In genomic region chr13:73765393-73765792, GRCm38 (mm10) we compare ENCODE assay signal across 9 mouse cellular contexts. TPM values are rescaled to one million over a fixed set of nuclear protein-coding genes. Genes with fewer than 3 reads are reported as not detected.
DNase-seq lines count a peak whose midpoint lies in the region; ATAC-seq and TF ChIP-seq lines count a peak whose summit lies in the region.
"Had no signal": no experiment of that assay in that cellular context is flagged by ENCODE, and none has a peak within 500 bp of the region (broad histone marks: within the 10 kb centered on the region; RNA-seq: fewer than 3 reads in every experiment).

No protein-coding gene starts in this region.

- no peaks in the 10 kb centered on the region for H3K36me3 ChIP-seq in heart, postnatal 0 days (replicated peaks; ENCODE audit: control insufficient read depth, insufficient read depth, low read length)
- H3K36me3 ChIP-seq in forebrain, postnatal 0 days (ENCODE audit: insufficient read depth), result no peaks in the 10 kb centered on the region
- no peaks in the 10 kb centered on the region for H3K36me3 ChIP-seq in liver, postnatal 0 days (replicated peaks; ENCODE audit: insufficient read depth, low read length)
- H3K36me3 ChIP-seq: G1E had no signal

- H3K4me1 ChIP-seq in heart, postnatal 0 days (ENCODE audit: control insufficient read depth, insufficient read depth), result peaks cover 52% of the 10 kb centered on the region
- peaks cover 14% of the 10 kb centered on the region; the same call in 1 of the 2 replicates for H3K4me1 ChIP-seq in forebrain, postnatal 0 days (ENCODE audit: insufficient read depth)
- peaks cover 49% of the 10 kb centered on the region for H3K4me1 ChIP-seq in liver, postnatal 0 days (ENCODE audit: insufficient read depth)

- no peak for TF ChIP-seq EP300 in heart, postnatal 0 days (IDR thresholded peaks at IDR 0.05; ENCODE audit: low read depth)
- TF ChIP-seq EP300 in liver, postnatal 0 days (IDR thresholded peaks at IDR 0.05; ENCODE audit: low read depth), result no peak

- peak overlapping the region; percentile 94 for H3K27ac ChIP-seq in heart, postnatal 0 days (ENCODE audit: low read depth)
- H3K27ac ChIP-seq in forebrain, postnatal 0 days (ENCODE audit: low read depth, low read length), result no peak overlapping the region
- no peak overlapping the region for H3K27ac ChIP-seq in liver, postnatal 0 days (ENCODE audit: low read depth)

- H3K4me3 ChIP-seq in heart, postnatal 0 days (ENCODE audit: low read depth, low read length), result peak overlapping the region; percentile 85
- H3K4me3 ChIP-seq in forebrain, postnatal 0 days (ENCODE audit: low read depth, low read length), result no peak overlapping the region
- H3K4me3 ChIP-seq in liver, postnatal 0 days (ENCODE audit: low read depth, low read length), result no peak overlapping the region

- whole genome bisulfite sequencing in heart, postnatal 0 days, result 41% methylated on average over 4 of the region's 4 CpGs
- 66% methylated on average over 4 of the region's 4 CpGs for WGBS in forebrain, postnatal 0 days
- WGBS in liver, postnatal 0 days (ENCODE audit: insufficient replicate concordance), result 50% methylated on average over 4 of the region's 4 CpGs

- no peak for ATAC-seq in heart, postnatal 0 days (ENCODE audit: insufficient read depth, low read depth)
- ATAC-seq in forebrain, postnatal 0 days, result no peak
- ATAC-seq in liver, postnatal 0 days, result no peak

- no peak for TF ChIP-seq CTCF in heart, postnatal 0 days (IDR thresholded peaks at IDR 0.05; ENCODE audit: low read depth)
- TF ChIP-seq CTCF in forebrain, postnatal 0 days (IDR thresholded peaks at IDR 0.05; ENCODE audit: low read depth), result no peak
- TF ChIP-seq CTCF in liver, postnatal 0 days (IDR thresholded peaks at IDR 0.05; ENCODE audit: low read depth), result no peak

- H3K9me3 ChIP-seq in heart, postnatal 0 days (replicated peaks; ENCODE audit: control insufficient read depth, low read length), result no peaks in the 10 kb centered on the region
- H3K9me3 ChIP-seq in forebrain, postnatal 0 days (ENCODE audit: low read length), result no peaks in the 10 kb centered on the region
- H3K9me3 ChIP-seq in liver, postnatal 0 days (ENCODE audit: low read length), result no peaks in the 10 kb centered on the region
- H3K9me3 ChIP-seq: G1E had no signal

- H3K27me3 ChIP-seq in heart, postnatal 0 days (ENCODE audit: control insufficient read depth, insufficient read depth, low read length), result no peaks in the 10 kb centered on the region
- H3K27me3 ChIP-seq in forebrain, postnatal 0 days (ENCODE audit: insufficient read depth, low read length), result no peaks in the 10 kb centered on the region; the same call in 1 of the 2 replicates
- H3K27me3 ChIP-seq in liver, postnatal 0 days (ENCODE audit: insufficient read depth, low read length), result no peaks in the 10 kb centered on the region

- peak overlapping the region; percentile 86; the same call in 1 of the 2 replicates for H3K9ac ChIP-seq in heart, postnatal 0 days (replicated peaks; ENCODE audit: low read depth, low read length)
- H3K9ac ChIP-seq in forebrain, postnatal 0 days, result 0 out of 2 replicates have a peak overlapping the region, but pooled peaks have one; percentile 56
- H3K9ac ChIP-seq in liver, postnatal 0 days (replicated peaks), result 0 out of 2 replicates have a peak overlapping the region, but pooled peaks have one; percentile 32

- H3K4me2 ChIP-seq in heart, postnatal 0 days (ENCODE audit: low read depth, low read length), result peak overlapping the region; percentile 97
- no peak overlapping the region for H3K4me2 ChIP-seq in forebrain, postnatal 0 days (ENCODE audit: low read depth)
- peak overlapping the region; percentile 98 for H3K4me2 ChIP-seq in liver, postnatal 0 days (ENCODE audit: low read depth, low read length)

- no peak for DNase-seq in heart, postnatal 0 days (ENCODE audit: low spot score)
- no peak for DNase-seq in heart, adult 8-10 months (ENCODE audit: low spot score)
- peak; percentile 84 for DNase-seq in R1 (ENCODE audit: low read depth, low spot score)
- DNase-seq in forebrain, postnatal 0 days, result no peak
- DNase-seq in liver, postnatal 0 days, result no peak
- no peak for DNase-seq in left cerebral cortex, adult 8-10 months (ENCODE audit: low spot score in 2 of 2)
- DNase-seq in right cerebral cortex, postnatal 4 days, result no peak
- DNase-seq in layer of hippocampus, postnatal 25 days (ENCODE audit: extremely low spot score in 1 of 2, low spot score in 1 of 2), result no peak

RNA-seq across cellular contexts. Expression of gene Slc12a7, which starts 32.5 kb away (rescaled TPM):
- 79.3 and 94.6 TPM in 2 replicates for total RNA-seq in heart, postnatal 0 days (2014; rRNA removed; ENCODE audit: low replicate concordance)
- 32.7 and 34.4 TPM in 2 replicates for polyA plus RNA-seq in heart, postnatal 0 days (2015; fragmentation: Nextera tagmentation; extraction: Ambion mirVana)
- 100 to 1,000 TPM; 207 to 245 (median 212) TPM for total RNA-seq in heart, adult 8-10 months (2022)
- 4.5 and 14.8 TPM in 2 replicates for total RNA-seq in forebrain, postnatal 0 days (2014; rRNA removed)
- polyA plus RNA-seq in forebrain, postnatal 0 days (2015; fragmentation: Nextera tagmentation; extraction: Ambion mirVana), result 3.7 and 4.9 TPM in 2 replicates
- polyA plus RNA-seq in liver, postnatal 0 days (2015; fragmentation: Nextera tagmentation; extraction: Ambion mirVana), result 6.5 and 7.0 TPM in 2 replicates
- 10 to 100 TPM in 1 of 4 experiments, 1 to 10 TPM in 3; 3.5 to 10.8 (median 5.5) TPM for total RNA-seq in left cerebral cortex, adult 8-10 months (2022)
- 1 to 10 TPM; 4.5 to 5.0 TPM for total RNA-seq in layer of hippocampus, postnatal 25 days (2021)

Comparison
In these comparisons a context has a peak if more than half of its experiments do, and no peak if none do; other contexts are left out.
1. H3K9ac ChIP-seq: peak in every context shown above with its lines; median percentile 86 in heart, postnatal 0 days; 56 in forebrain, postnatal 0 days; 32 in liver, postnatal 0 days.